Mouse (Mus musculus): Measurements from ENCODE around the gene Phf6.
A peak's percentile ranks its signal among the peaks of the same experiment; 100 is the strongest.
"Not testable (repeated sequence)": the region's sequence is repeated elsewhere in the genome, so short reads cannot be mapped to it uniquely, and the experiment has no call there.

Gene Phf6

GRCm38 (mm10) chrX:52981378-52981777, 69.3 kb downstream of the Phf6 start:
- no peak for DNase-seq

- peak; percentile 92 for DNase-seq
Measured at GRCm38 (mm10) chrX:52987905-52988783, 76.1 kb downstream of the Phf6 start, which contains the start of gene Hprt. TSS of gene Hprt (plus strand) at chrX:52988137.

GRCm38 (mm10) chrX:52994726-52995125, 82.7 kb downstream of the Phf6 start:
- not testable (repeated sequence) for DNase-seq

GRCm38 (mm10) chrX:53004887-53005286, 92.8 kb downstream of the Phf6 start:
- DNase-seq = peak; percentile 12

- DNase-seq = peak; percentile 26
Measured at GRCm38 (mm10) chrX:53006062-53006461, 94.0 kb downstream of the Phf6 start.

Measured in thymus, postnatal 14 days (tissue).